Mouse (Mus musculus): ENCODE measurements around the gene Il17re. TPM values are rescaled to one million over a fixed set of nuclear protein-coding genes. Genes with fewer than 3 reads are reported as not detected.

Gene Il17re
- polyA plus RNA-seq, 1 experiment from 2014 or later, result 0.20 TPM

DNA sequence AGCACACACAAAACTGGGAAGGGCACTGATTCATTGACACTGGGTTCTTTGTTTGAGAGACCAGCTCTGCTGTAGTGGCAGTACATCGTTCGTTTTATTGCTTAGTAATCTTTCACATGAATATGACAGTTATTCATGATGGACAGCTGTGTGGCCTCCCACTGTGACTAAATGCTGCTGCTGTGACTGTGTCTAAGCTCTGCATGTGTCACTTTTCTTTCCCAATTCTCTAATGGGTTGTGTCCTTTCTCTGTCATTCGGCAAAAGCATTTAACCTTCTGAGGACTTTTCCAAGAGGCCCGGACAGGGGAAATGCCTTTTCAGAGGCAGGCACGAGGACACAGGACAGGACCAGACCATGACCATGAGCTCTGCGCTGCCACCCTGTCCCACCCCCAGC is 55.7 kb downstream of the Il17re start:
- Histone ChIP-seq H3K36me3 (peaks cover 57% of the 10 kb centered on the region), H3K27me3 (no peaks in the 10 kb centered on the region), H3K4me1 (replicated peaks) (peaks cover 3% of the 10 kb centered on the region; the same call in 1 of the 2 replicates), H3K4me2 (no peak overlapping the region), H3K9ac (no peak overlapping the region), H3K9me3 (replicated peaks) (no peaks in the 10 kb centered on the region), H3K4me3 (replicated peaks) (no peak overlapping the region), H3K27ac (no peak overlapping the region)
- DNase-seq (no peak), ATAC-seq (ENCODE audit: low read depth) (no peak)
- WGBS (ENCODE audit: insufficient replicate concordance), result 93% methylated on average over 6 of the region's 6 CpGs

DNA sequence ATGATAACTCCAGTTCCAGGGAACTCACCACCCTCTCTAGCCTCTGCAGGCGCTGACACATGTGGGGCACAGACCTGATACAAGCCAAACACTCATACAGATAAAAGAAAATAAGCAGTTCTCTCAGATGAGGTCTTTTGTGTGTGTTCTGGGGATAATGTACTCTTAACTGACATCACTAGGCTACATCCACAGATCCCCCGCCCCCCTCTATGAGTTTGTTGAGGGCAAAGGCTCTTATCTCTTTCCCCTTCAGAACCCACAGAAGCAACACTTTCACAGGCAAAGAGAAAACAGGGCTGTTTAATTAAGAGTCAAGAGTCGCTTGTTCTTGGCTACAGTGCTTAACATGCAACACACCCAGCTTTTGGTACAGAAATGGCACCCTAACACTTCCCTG is 56.3 kb downstream of the Il17re start:
- Histone ChIP-seq H3K4me3 (replicated peaks) (no peak overlapping the region), H3K9me3 (replicated peaks) (no peaks in the 10 kb centered on the region), H3K27me3 (no peaks in the 10 kb centered on the region), H3K9ac (no peak overlapping the region), H3K4me1 (replicated peaks) (peaks cover 3% of the 10 kb centered on the region; the same call in 1 of the 2 replicates), H3K4me2 (no peak overlapping the region), H3K27ac (no peak overlapping the region), H3K36me3 (peaks cover 63% of the 10 kb centered on the region)
- WGBS (ENCODE audit: insufficient replicate concordance), result 70% methylated on average over 3 of the region's 3 CpGs
- DNase-seq (no peak), ATAC-seq (ENCODE audit: low read depth) (no peak)

DNA sequence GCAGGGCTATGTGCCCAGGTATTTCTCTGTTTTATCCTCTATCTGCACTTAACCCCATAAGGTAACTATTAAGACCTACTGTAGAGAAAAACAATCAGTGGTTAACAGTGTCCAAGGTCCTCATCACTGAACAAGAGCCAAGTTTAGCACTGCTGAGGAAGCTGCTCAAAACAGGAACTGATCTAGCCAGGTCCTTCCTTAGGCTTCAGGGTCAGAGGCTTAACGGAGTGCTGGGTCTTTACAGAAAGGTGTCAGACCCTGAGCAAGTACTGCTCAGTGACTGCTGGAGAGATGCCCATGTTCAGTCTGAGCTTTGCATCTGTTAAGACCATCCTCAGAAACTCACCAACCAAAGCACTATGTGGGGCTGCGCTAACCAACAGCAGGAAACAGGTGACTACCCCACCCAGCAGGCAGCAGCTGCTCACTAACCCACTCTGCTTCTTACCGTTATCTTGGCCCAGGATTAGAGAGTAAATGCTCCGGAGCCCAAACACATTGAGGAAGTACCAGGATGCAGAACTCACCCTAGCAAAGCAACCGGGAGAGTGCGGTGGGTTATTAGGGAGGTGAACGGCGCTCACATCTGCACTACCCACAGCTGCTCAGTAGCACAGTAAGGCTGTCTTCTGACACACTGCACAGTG is 59.3 kb downstream of the Il17re start:
- no peak for ATAC-seq (ENCODE audit: low read depth)
- H3K27me3 ChIP-seq, result no peaks in the 10 kb centered on the region
- peaks cover 93% of the 10 kb centered on the region for H3K36me3 ChIP-seq
- no peaks in the 10 kb centered on the region for H3K9me3 ChIP-seq (replicated peaks)
- no peak for DNase-seq
- H3K4me1 ChIP-seq (replicated peaks), result peaks cover 3% of the 10 kb centered on the region; the same call in 1 of the 2 replicates
- H3K9ac ChIP-seq, result no peak overlapping the region
- no peak overlapping the region for H3K4me3 ChIP-seq (replicated peaks)
- 58% methylated on average over 8 of the region's 8 CpGs for WGBS (ENCODE audit: insufficient replicate concordance)
- no peak overlapping the region for H3K27ac ChIP-seq
- no peak overlapping the region for H3K4me2 ChIP-seq

Small RNA genes within 50 kb of the gene (microRNA-seq; reads per million reads assigned to microRNA genes)
- not detected for gene Gm24387

Other genes starting within 250 kb of the Il17re start
- 17.9 and 18.0 TPM in 2 replicates for gene Mtmr14, start 220.6 kb upstream of the Il17re start, polyA plus RNA-seq (2015; fragmentation: Nextera tagmentation; extraction: Ambion mirVana)
- gene Cpne9, start 176.2 kb upstream of the Il17re start, polyA plus RNA-seq (2015; fragmentation: Nextera tagmentation; extraction: Ambion mirVana), result 0.17 TPM in 1 of 2 replicates, not detected in the other
- 7.5 and 9.2 TPM in 2 replicates for gene Brpf1, start 151.3 kb upstream of the Il17re start, polyA plus RNA-seq (2015; fragmentation: Nextera tagmentation; extraction: Ambion mirVana)
- 5.6 and 6.8 TPM in 2 replicates for gene Ogg1, start 131.5 kb upstream of the Il17re start, polyA plus RNA-seq (2015; fragmentation: Nextera tagmentation; extraction: Ambion mirVana)
- gene Camk1, start 114.5 kb upstream of the Il17re start, polyA plus RNA-seq (2015; fragmentation: Nextera tagmentation; extraction: Ambion mirVana), result 19.9 and 22.6 TPM in 2 replicates
- gene Tada3, start 80.6 kb upstream of the Il17re start, polyA plus RNA-seq (2015; fragmentation: Nextera tagmentation; extraction: Ambion mirVana), result 22.6 TPM in 2 replicates
- gene Arpc4, start 80.4 kb upstream of the Il17re start, polyA plus RNA-seq (2015; fragmentation: Nextera tagmentation; extraction: Ambion mirVana), result 262 and 272 TPM in 2 replicates
- gene Ttll3, start 69.2 kb upstream of the Il17re start, polyA plus RNA-seq (2015; fragmentation: Nextera tagmentation; extraction: Ambion mirVana), result 0.62 and 0.85 TPM in 2 replicates
- gene Rpusd3, start 39.1 kb upstream of the Il17re start, polyA plus RNA-seq (2015; fragmentation: Nextera tagmentation; extraction: Ambion mirVana), result 13.4 and 19.2 TPM in 2 replicates
- gene Cidec, start 22.7 kb upstream of the Il17re start, polyA plus RNA-seq (2015; fragmentation: Nextera tagmentation; extraction: Ambion mirVana), result 0.10 TPM in 1 of 2 replicates, not detected in the other
- gene Jagn1, start 15.9 kb upstream of the Il17re start, polyA plus RNA-seq (2015; fragmentation: Nextera tagmentation; extraction: Ambion mirVana), result 51.8 and 53.3 TPM in 2 replicates
- 5.3 and 6.2 TPM in 2 replicates for gene Il17rc, start 12.9 kb downstream of the Il17re start, polyA plus RNA-seq (2015; fragmentation: Nextera tagmentation; extraction: Ambion mirVana)
- gene Creld1, start 24.8 kb downstream of the Il17re start, polyA plus RNA-seq (2015; fragmentation: Nextera tagmentation; extraction: Ambion mirVana), result 7.4 and 8.0 TPM in 2 replicates
- gene Prrt3, start 43.4 kb downstream of the Il17re start, polyA plus RNA-seq (2015; fragmentation: Nextera tagmentation; extraction: Ambion mirVana), result 0.07 TPM in 2 replicates
- 47.5 and 54.9 TPM in 2 replicates for gene Emc3, start 73.2 kb downstream of the Il17re start, polyA plus RNA-seq (2015; fragmentation: Nextera tagmentation; extraction: Ambion mirVana)
- 9.7 and 11.0 TPM in 2 replicates for gene Fancd2, start 73.2 kb downstream of the Il17re start, polyA plus RNA-seq (2015; fragmentation: Nextera tagmentation; extraction: Ambion mirVana)
- gene Fancd2os, start 142.2 kb downstream of the Il17re start, polyA plus RNA-seq (2015; fragmentation: Nextera tagmentation; extraction: Ambion mirVana), result 0.09 TPM in 1 of 2 replicates, not detected in the other
- 101 and 104 TPM in 2 replicates for gene Brk1, start 146.3 kb downstream of the Il17re start, polyA plus RNA-seq (2015; fragmentation: Nextera tagmentation; extraction: Ambion mirVana)
- gene Vhl, start 165.5 kb downstream of the Il17re start, polyA plus RNA-seq (2015; fragmentation: Nextera tagmentation; extraction: Ambion mirVana), result 7.8 and 9.4 TPM in 2 replicates
- 12.1 and 14.9 TPM in 2 replicates for gene Irak2, start 180.0 kb downstream of the Il17re start, polyA plus RNA-seq (2015; fragmentation: Nextera tagmentation; extraction: Ambion mirVana)
- gene Tatdn2, start 238.6 kb downstream of the Il17re start, polyA plus RNA-seq (2015; fragmentation: Nextera tagmentation; extraction: Ambion mirVana), result 0.94 and 1.0 TPM in 2 replicates